Mouse (Mus musculus) induced T-regulatory cell, adult 2 months (primary cell): Measurements from ENCODE around the gene Zfp592.

ENCODE experiments used
- DNase-seq: peaks from one replicate; pipeline ENCODE4 v3.0.0-alpha.2; 2012; ENCODE audit warnings: low read depth

Gene Zfp592

DNA sequence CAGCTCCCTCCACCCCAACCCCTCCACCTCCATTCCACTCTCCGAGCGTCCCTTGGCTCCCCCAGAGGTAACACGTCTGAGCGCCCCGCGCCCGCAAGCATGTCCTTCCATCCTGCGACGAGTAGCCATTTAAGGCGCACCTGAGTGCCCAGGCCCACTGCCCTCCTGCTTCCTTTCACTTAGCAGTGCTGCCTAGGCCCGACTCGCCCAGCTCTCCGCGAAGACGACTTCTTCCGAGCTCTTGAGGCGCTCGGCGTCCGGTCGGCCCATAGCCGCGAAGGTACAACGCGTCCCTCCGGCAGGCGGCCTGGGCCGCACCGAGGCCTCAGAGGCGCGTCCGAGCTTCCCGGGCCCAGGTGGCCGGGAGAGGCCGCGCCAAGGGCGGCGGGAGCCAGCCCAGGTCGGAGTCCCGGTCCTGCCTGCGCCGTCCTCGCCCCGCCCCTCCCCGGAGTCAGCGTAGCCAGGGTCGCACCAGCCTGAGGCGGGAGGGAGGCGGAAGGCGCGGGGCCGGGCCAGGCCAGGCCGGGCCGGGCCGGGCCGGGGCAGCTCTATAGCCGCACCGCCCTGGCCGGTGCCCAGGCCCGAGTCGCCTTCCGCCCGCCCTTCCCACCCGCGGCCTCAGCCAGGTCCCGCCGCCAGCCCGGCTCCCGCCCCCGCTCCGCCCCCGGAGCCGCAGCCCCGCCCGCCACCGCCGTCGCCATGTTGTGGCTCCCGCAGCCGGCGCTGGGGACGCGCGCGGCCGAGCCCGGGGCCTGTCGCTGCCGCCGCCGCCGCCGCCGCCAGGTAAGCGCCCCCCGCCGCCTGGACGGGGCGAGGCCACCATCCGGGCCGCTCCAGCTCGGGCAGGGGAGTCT, at the start of gene Zfp592:
Zfp592 (plus strand) TSS at position 702 of the 854 bp plus-strand sequence.
- DNase-seq = peak; percentile 84

DNA sequence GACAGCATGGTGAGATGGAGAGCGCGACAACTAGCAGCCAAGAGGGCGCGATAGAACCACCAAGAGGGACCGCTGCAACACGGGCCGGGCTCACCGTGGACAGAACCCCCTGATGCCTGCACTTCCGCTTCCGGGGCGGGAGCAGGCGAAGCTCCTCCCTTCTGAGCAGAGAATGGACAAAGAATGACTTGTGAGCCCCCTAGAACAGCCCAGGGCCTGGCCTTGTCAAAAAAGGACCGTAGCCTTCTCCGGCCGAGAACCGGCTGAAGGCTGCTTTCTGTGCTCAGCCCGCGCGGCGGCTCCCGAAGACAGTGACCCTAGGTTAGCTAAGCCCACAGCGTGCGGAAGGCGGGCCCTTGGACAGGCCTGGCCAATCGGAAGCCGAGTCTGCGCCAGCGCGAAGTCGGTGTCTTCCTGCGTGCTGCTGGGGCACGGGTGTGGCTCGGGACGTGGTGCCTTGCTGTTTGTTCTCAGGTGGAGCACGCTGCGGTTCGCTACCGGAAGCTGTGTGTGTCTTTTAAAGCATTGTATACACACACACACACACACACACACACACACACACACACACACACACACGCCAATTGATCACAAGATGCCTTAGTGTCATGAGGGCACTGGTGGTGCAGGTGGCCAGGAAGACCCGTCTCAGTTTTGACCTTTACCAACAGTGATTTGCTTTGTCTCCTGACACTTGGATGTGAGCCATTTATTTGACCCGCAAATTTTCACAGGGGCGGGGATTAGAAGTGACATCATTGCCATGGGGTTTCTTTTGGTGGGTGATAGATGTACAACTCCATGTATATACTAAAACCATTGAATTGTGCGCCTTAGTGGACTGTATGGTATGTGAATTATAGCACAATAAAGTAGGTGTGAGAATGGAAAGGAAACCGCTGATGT, 45.8 kb upstream of the Zfp592 start, which contains the start of gene Sec11a:
Sec11a (minus strand) TSS at position 336 of the 906 bp plus-strand sequence.
- DNase-seq = peak; percentile 97

DNA sequence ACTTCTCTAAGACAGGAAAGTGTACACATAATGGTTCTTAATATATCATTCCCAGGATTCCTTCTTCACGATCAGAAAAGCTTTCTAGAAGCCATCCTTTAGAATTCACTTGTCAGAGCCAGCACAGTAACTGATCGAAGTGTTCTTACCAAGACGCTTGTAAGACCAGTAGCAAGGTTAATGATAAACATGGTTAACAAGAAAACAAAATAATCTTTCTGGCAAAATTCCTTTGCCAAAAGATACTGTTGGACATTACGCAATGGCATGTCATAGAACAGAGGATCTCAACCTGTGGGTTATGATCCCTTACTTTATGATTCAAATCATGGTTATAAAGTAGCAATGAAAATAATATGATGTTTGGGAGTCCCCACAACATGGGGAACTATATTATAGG, 42.0 kb upstream of the Zfp592 start:
- no peak for DNase-seq

DNA sequence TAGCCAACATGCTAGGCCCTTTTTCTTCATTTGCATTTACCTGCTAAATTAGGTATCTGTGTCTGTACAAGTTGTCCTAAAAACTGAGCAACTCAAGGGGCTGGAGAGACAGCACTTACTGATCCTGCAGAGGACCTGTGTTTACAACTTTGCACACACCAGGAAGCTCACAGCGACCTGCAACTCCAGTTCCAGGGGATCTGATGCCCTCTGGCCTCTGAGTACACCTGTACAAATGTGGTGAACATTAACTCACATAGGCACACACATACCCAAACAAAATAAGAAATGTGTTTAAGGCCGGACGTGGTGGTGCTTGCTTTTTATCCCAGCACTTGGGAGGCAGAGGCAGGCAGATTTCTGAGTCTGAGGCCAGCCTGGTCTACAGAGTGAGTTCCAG, 41.3 kb upstream of the Zfp592 start:
- no peak for DNase-seq

DNA sequence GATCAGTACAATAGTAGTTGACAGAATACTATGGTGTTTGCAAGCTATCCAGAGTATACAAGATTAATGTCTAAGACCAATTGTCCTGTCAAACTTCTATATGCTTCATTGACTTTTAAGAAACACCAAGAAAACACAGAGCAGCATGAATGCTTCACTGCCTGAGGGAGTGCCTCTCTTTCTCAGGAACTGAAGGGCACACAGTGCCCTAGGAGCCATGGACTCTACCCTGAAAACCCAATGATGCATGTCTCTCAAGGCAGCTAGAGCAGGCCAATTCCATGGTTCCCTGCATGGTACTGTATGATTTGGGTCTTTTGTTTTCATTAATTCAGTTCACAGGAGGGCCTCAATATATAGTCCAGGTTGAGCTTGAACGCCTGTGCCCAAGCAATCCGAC, 39.2 kb upstream of the Zfp592 start:
- DNase-seq = no peak

DNA sequence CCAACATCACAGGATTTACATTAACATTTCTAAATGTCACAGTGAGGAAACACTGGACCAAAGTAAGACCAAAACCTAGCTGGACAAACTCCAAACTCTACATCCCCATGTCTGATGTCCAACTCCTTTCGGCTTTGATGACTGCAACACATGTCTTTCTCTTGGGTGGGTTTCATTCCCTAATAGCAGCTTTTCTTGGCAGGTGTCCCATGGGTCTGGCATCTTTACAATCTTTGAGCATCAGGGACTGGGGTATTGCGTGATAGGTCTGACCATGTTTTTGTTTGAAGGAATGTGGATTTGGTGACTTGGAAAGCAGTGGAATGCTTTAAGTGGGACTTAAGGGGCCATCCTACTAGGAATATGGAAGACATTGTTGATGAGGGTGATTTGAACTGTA, 36.6 kb upstream of the Zfp592 start:
- DNase-seq = no peak

DNA sequence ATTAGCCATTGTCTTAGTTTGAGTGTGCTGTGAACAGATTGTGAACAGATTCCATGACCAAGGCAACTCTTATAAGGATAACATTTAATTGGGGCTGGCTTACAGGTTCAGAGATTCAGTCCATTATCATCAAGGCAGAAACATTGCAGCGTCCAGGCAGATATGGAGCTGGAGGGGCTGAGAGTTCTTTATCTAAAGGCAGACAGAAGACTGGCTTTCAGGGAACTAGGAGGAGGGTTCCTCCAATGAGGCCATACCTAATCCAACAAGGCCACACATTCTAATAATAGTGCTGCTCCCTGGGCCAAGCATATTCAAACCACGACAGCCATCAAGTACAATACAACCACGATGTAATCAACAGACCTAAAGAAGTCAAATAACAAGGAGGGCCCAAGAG, 34.5 kb upstream of the Zfp592 start:
- DNase-seq = no peak

DNA sequence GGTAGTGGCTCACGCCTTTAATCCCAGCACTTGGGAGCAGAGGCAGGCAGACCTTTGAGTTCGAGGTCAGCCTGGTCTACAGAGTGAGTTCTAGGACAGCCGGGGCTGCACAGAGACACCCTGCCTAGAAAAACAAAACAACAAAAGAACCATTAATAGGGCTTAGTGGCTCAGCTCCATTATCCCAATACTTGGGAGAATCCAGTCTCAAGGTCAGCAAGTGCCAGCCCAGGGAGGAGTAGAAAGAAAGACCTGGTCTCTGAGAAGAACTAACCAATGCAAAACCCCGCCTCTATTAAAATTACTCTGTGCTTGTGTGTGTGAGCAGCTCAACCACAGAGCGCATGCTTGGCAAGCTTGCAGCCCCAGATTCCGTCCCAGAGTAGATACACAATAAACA, 30.7 kb upstream of the Zfp592 start:
- no peak for DNase-seq

DNA sequence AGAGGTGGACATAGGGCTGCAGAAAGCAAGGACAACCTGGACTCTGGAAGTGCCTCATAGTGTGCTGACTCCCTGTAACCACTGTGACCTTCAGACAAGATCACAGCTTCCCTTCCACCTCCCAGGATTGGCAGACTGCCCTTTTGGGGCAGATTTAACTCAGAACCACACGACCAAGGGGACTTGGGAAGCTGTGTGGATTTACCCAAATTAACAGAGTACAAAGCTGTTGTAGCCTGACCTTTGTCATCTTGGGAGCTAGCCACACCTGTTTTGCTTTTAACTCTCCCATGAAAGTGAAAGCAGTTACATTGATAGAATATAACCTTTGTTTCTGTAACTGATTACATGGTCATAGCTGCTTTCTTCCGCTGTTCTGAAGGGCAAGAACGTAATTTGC, 22.6 kb upstream of the Zfp592 start:
- no peak for DNase-seq

DNA sequence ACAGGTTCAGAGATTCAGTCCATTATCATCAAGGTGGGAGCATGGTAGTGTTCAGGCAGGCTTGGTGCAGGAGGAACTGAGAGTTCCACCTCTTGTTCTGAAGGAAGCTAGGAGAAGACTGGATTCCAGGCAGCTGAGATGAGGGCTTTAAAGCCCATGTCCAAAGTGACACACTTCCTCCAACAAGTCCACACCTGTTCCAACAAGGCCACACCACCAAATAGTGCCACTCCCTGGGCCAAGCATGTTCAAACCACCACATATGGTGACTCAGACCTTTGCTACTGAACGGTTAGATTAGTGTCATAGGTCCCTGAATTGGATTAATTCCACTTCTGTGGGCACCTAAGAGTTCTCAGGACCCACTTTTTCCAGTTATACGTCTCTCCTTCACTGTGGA, 22.1 kb upstream of the Zfp592 start:
- DNase-seq = no peak

DNA sequence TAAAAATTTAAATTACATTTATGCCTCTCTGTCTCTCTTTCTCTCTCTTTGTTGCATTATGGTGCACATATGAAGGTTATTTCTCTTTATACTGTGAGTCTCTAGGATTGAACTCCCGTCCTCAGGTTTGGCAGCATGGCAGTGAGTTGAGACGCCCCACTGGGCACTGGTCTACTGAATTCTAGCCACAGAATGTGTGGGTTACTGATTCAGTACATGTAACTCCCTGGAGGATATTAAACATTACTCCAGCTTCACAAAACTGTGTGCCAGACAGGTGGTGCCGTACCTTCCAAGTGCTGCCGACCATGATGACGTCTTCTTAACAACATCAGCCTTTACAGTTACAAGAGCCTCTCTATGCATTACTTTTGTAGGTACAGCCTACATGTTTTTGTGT, 21.4 kb upstream of the Zfp592 start:
- no peak for DNase-seq

DNA sequence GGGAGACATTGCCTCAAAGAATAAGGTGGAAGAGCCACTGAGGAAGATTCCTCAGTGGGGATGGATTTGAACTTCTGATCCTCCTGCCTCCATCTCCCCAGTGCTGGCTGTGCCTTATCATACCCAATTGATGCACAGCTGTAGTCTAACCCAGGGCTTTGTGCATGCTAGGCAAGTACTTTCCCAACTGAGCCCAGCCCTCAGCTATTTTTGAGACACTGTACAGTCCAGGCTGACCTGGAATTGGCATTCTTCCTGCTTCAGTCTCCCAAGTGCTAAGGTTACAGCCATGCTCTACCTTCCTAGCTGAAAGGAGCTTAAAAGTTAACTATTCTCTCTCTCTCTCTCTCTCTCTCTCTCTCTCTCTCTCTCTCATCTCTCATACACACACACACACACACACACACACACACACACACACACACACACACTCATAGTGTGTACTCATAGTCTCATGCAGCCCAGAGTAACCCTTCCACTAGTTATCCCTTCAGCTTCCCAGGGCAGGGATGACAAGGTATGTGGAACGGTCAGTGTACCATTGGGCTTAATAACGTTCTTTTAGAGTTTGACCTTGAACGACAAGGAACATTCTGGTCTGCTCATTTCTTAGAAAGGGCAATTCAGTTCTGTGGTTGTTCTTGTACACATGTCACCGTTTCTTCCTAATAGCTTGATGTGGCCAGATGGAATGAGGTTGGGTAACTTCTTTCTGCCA, 20.4 kb upstream of the Zfp592 start:
- peak; percentile 7 for DNase-seq

DNA sequence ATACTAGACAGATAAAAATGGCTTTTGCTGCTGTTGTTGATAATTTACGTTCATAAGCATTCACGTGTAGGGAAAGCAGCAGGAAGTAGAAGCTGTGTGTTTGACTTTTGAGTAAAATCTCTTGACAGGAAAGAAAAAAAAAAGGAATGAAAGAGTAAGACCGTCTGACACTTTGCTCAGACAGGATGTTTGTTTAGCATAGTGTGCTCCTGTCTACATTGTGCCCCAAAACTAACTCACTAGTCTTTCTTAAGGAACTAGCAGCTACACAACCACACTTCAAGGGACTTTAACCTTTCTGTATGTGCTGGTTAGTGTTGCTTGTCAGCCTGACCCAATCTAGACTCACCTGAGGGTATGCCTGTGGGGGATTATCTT, 19.9 kb upstream of the Zfp592 start:
- peak; percentile 21 for DNase-seq

DNA sequence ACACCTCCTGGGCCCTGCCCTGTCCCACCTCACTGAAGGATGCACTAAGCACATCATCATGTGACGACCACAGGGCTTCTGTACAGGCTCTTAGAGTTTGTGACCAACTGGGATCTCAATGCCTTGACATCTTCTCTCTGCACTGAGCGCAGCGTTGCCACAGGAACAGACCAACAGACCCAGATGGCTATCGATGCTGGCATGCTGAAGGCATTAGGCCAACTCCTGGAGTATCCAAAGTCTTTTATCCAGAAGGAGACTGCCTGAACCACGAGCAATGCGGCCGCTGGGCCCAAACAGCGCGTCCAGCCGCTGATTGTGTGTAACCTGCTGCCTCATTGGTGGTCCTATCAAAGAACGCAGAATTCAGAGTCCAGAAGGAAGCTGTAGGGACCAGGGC, 12.9 kb upstream of the Zfp592 start:
- DNase-seq = no peak

DNA sequence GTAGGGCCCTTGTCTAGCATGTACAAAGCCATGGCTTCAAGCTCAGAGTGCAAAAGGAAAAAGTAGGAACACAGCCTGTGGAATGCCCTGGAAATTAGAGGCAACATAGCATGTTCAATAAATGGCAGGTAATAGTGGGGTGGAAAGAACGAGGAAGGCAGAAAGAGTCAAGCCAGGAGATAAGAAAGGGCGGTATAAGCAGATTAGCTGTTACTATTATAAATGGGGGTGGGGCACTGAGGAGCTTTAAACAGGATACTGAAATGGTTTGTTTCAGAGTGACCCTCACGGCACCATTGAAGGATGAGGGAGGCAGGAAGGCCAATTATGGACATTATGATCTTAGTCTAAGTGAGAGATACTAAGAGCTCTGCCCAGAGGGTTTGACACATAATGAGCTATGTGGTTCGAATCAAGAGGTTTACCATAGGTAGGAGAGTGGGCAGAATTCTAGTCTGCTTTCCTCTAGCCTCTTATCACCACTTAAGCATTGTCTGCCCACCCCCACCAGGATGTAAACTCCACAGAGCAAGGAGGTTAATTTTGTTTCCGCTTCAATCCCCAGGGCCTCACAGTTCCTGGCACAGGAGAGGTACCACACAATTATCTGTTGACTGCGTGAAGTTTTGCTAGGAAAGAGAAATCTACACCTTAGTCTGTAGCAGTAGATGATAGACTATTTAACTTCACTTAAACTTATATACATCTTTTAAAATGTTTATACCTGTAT, 6.9 kb upstream of the Zfp592 start:
- no peak for DNase-seq

DNA sequence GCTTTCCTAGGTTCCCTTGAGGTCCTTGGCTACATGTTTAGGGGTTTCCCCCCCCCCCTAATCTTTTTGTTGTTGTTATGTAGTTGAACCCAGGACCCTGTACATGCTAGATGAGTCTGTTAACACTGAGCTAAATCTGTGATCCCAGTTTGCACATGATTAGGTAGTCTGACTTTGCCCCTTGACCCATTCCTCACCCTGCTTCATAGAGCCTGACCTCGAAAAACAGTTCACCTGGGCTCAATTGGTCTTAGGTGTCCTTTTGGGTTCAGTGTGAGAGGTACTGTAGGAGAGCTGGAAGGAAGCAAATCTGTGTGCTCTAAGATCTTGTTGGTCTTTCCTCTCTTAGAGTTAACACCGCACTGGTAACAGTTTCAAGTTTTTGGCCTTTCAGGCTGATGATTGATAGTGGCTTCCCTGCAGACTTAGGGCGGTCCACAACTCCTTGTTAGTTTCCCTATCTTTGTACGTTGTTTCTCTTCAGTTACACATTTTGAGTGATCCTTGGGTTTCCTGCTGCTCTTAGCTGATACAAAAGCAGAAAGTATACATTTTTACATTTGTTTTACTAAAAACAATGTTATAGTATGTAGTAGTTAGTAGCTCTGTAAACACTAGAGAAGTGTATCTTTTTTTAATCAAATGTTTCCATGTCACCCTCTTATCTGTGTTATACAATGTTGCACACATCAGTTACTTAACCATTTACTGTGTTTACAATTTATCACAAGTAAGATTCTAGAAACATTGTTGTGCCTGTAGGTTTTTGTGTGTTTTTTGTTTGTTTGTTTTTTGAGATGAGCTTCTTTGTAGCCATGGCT, 5.5 kb upstream of the Zfp592 start:
- no peak for DNase-seq

DNA sequence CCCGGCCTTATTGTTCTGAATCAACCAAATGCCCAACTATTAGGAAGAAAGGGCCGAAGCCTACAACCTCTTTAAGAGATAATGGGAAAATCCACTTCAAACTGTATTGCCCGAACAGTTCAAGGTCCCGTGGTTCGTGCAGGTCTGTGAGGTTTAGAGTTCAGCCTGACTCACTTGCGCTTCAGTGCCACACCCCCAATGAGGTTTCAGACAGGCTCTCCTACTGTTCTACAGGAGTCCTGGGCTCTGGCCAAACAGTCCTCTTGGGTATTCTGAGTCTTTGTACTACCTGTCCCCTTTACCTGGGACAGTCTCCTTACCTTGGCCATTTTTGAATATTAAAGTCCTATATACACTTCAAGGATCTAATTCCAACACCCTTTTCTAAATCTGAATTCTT, 3.2 kb upstream of the Zfp592 start:
- no peak for DNase-seq

DNA sequence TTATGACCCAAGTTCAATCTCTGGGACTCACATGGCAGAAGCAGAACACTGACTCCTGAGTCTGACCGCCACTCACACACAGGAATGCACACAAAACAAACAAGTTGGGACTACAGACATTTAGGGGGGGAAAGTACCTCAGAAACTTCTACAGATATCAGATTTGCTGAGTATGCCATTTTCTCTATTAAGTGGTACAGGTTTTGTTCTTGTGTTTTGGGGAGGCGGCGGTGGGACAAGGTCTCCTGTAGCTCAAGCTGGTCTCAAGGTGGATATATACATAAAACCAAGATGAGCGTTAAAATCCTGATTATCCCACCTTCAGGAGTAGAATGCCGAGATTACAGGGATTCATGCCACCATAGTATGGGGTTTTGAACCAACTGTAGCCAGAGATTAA, 1.9 kb upstream of the Zfp592 start:
- no peak for DNase-seq

DNA sequence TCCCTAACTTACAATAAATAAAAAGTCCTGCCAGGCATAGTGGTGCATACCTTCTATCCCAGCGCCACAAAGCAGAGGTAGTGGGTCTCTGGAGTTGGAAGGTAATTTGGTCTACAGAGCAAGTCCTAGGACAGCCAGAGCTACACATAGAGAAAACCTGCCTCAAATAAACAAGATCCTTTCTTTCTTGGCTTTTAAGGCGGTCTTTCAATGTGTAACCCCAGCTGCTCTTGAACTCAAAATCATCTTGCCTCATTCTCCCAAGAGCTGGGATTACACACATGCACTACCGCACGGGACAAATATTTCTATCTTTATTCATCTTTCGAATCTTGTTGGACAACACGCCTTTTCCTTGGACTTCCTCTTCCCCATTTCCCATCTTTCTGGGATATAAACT, 1.4 kb upstream of the Zfp592 start:
- no peak for DNase-seq

DNA sequence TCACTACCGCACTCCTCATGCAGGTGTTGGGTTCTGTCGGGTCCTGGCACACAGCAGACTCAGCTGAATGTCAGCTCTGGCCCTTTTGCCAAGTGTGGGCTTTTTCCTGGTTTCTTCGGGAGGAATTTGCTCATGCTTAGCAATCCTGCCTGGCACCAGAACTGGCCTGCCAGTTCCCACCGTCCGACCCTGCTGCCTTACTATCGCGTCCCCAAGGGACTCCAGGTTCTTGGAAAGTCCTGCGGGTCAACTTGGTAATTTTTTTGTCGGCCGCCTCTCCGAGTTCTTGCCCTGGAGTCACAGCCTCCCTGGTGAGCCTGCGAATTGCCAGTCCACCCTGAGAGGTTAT, 876 bp upstream of the Zfp592 start:
- peak; percentile 32 for DNase-seq
